Mouse (Mus musculus) CH12.LX (cell line): ENCODE measurements at regions not wholly inside any gene's neighbourhood (a gene's known extent, or its start where the extent isn't known, plus 50 kb on each side); places are given as distances from the start of the nearest gene placed in this dataset.

Source experiments
- DNase-seq: peaks from one replicate; pipeline ENCODE4 v3.0.0-alpha.2; 2013; ENCODE audit errors: extremely low read depth
- H3K27ac ChIP-seq: 2 replicates; pipeline ENCODE4 v1.5.1; 2012; ENCODE audit warnings: low read depth, mild to moderate bottlenecking, control low read depth, moderate library complexity; ENCODE audit not compliant: insufficient read depth
- H3K27me3 ChIP-seq: replicated peaks from 2 replicates; pipeline ENCODE3; 2012; ENCODE audit warnings: inconsistent platforms
- H3K36me3 ChIP-seq, 2 experiments: replicated peaks in 1 of 2; 2 replicates each; pipeline versions ENCODE3 to v1.6.1; 2012; ENCODE audit warnings: inconsistent platforms in 1 of 2, low read length in 1 of 2, mild to moderate bottlenecking in 1 of 2, mixed read lengths in 1 of 2, moderate library complexity in 1 of 2; ENCODE audit not compliant: control insufficient read depth in 1 of 2, insufficient read depth in 1 of 2
- H3K4me1 ChIP-seq, 2 experiments: 2 replicates each; pipeline ENCODE4 v1.6.1; 2012; ENCODE audit warnings: inconsistent platforms in 1 of 2, moderate library complexity in 1 of 2; ENCODE audit not compliant: insufficient read depth in 2 of 2, control insufficient read depth in 1 of 2
- H3K4me2 ChIP-seq: 2 replicates; pipeline ENCODE4 v1.6.1; 2012; ENCODE audit warnings: low read depth, mild to moderate bottlenecking, control low read depth; ENCODE audit not compliant: poor library complexity, insufficient read depth, severe bottlenecking
- H3K4me3 ChIP-seq, 3 experiments: fragments of 150-350 bp in 1 of 3; sonication (generic) in 1 of 3; replicated peaks in 1 of 3; 2 replicates each; pipeline versions ENCODE3 to v1.5.1; 2011 to 2012; ENCODE audit warnings: low read depth in 2 of 3, low read length in 2 of 3, mild to moderate bottlenecking in 2 of 3, moderate library complexity in 2 of 3, control low read depth in 1 of 3, improper control_type of control experiment in 1 of 3, inconsistent platforms in 1 of 3, mixed read lengths in 1 of 3; ENCODE audit not compliant: poor library complexity in 1 of 3
- H3K79me2 ChIP-seq: replicated peaks from 2 replicates; pipeline ENCODE4 v1.6.1; 2012; ENCODE audit warnings: mild to moderate bottlenecking, moderate library complexity; ENCODE audit not compliant: control insufficient read depth, poor library complexity, insufficient read depth, severe bottlenecking; ENCODE audit errors: extremely low read depth
- H3K9ac ChIP-seq: 2 replicates; pipeline ENCODE4 v1.6.1; 2012; ENCODE audit warnings: low read depth, mild to moderate bottlenecking, control low read depth, moderate library complexity; ENCODE audit not compliant: insufficient read depth
- H3K9me3 ChIP-seq: replicated peaks from 2 replicates; pipeline ENCODE3; 2012; ENCODE audit warnings: low read length, inconsistent platforms, mixed read lengths
- BHLHE40 ChIP-seq: IDR thresholded peaks from 2 replicates; pipeline ENCODE4 v1.6.1; 2011; ENCODE audit warnings: mild to moderate bottlenecking, low read depth, low read length, improper control_type of control experiment
- CHD1 ChIP-seq: IDR thresholded peaks from 2 replicates; pipeline ENCODE4 v1.6.1; 2012; ENCODE audit warnings: low read depth, low read length, improper control_type of control experiment, inconsistent platforms
- CHD2 ChIP-seq: IDR thresholded peaks from 2 replicates; pipeline ENCODE4 v1.6.1; 2011; ENCODE audit warnings: low read length, improper control_type of control experiment
- ELF1 ChIP-seq: IDR thresholded peaks from 2 replicates; pipeline ENCODE4 v1.6.1; 2014; ENCODE audit warnings: low read depth, mild to moderate bottlenecking, inconsistent platforms, low read length, improper control_type of control experiment
- EP300 ChIP-seq: IDR thresholded peaks from 2 replicates; pipeline ENCODE4 v1.6.1; 2011; ENCODE audit warnings: low read length, improper control_type of control experiment
- KAT2A ChIP-seq: IDR thresholded peaks from 2 replicates; pipeline ENCODE4 v1.6.1; 2012; ENCODE audit warnings: low read length, improper control_type of control experiment, inconsistent platforms; ENCODE audit not compliant: insufficient replicate concordance
- MAFK ChIP-seq: IDR thresholded peaks from 2 replicates; pipeline ENCODE4 v1.6.1; 2011; ENCODE audit warnings: low read length, improper control_type of control experiment; ENCODE audit not compliant: insufficient replicate concordance
- MAX ChIP-seq: IDR thresholded peaks from 2 replicates; pipeline ENCODE4 v1.6.1; 2011; ENCODE audit warnings: low read length, improper control_type of control experiment
- MAZ ChIP-seq: IDR thresholded peaks from 2 replicates; pipeline ENCODE4 v1.6.1; 2012; ENCODE audit warnings: low read depth, mild to moderate bottlenecking, inconsistent platforms, low read length, improper control_type of control experiment, moderate library complexity
- MEF2A ChIP-seq: IDR thresholded peaks from 2 replicates; pipeline ENCODE4 v1.6.1; 2014; ENCODE audit warnings: low read depth, mild to moderate bottlenecking, inconsistent platforms, low read length, improper control_type of control experiment, borderline replicate concordance
- NRF1 ChIP-seq: IDR thresholded peaks from 2 replicates; pipeline ENCODE4 v1.6.1; 2014; ENCODE audit warnings: low read depth, mild to moderate bottlenecking, inconsistent platforms, low read length, improper control_type of control experiment, moderate library complexity
- PAX5 ChIP-seq: IDR thresholded peaks from 2 replicates; pipeline ENCODE4 v1.6.1; 2012; ENCODE audit warnings: low read length, inconsistent platforms, mixed read lengths
- POLR2A ChIP-seq: IDR thresholded peaks from 2 replicates; pipeline ENCODE4 v1.6.1; 2011; ENCODE audit warnings: low read depth, mild to moderate bottlenecking, improper control_type of control experiment, low read length
- RAD21 ChIP-seq: IDR thresholded peaks from 2 replicates; pipeline ENCODE4 v1.6.1; 2011; ENCODE audit warnings: low read depth, mild to moderate bottlenecking, low read length, improper control_type of control experiment, moderate library complexity
- RCOR1 ChIP-seq: conservative IDR thresholded peaks from 2 replicates; pipeline ENCODE4 v1.6.1; 2012; ENCODE audit warnings: low read depth, mild to moderate bottlenecking, inconsistent platforms, low read length, improper control_type of control experiment
- SMC3 ChIP-seq: IDR thresholded peaks from 2 replicates; pipeline ENCODE4 v1.6.1; 2011; ENCODE audit warnings: low read depth, low read length, improper control_type of control experiment
- TBP ChIP-seq: conservative IDR thresholded peaks from 2 replicates; pipeline ENCODE4 v1.6.1; 2011; ENCODE audit warnings: low read depth, low read length, improper control_type of control experiment
- USF1 ChIP-seq: IDR thresholded peaks from 2 replicates; pipeline ENCODE4 v1.6.1; 2014; ENCODE audit warnings: low read depth, mild to moderate bottlenecking, inconsistent platforms, low read length, improper control_type of control experiment
- ZKSCAN1 ChIP-seq: IDR thresholded peaks from 2 replicates; pipeline ENCODE4 v1.6.1; 2012; ENCODE audit warnings: low read depth, inconsistent platforms, low read length, improper control_type of control experiment, borderline replicate concordance
- ZNF384 ChIP-seq: IDR thresholded peaks from 2 replicates; pipeline ENCODE4 v1.6.1; 2012; ENCODE audit warnings: low read depth, low read length, improper control_type of control experiment, inconsistent platforms
- dilution Hi-C: fragments of 300-500 bp; cut with MboI; formaldehyde crosslinking; loops from 2 replicates; pipeline ENCODE4 v1.14.3; 2020; ENCODE audit warnings: low sequenced_read_pairs; ENCODE audit not compliant: extremely low pct_unique_long_range_greater_than_20kb, extremely low pct_ligation_motif_present
- in situ Hi-C: fragments of 300-500 bp; cut with MboI; formaldehyde crosslinking; loops from 3 replicates; pipeline ENCODE4 v1.14.3; 2019; ENCODE audit warnings: low sequenced_read_pairs, low pct_ligation_motif_present, low pct_unique_long_range_greater_than_20kb, mixed read lengths

- H3K27me3 ChIP-seq = no peaks in the 10 kb centered on the region
- H3K4me1 ChIP-seq = no peaks in the 10 kb centered on the region
- no peaks in the 10 kb centered on the region for H3K79me2 ChIP-seq
- no peaks in the 10 kb centered on the region for H3K9me3 ChIP-seq
- in situ Hi-C loops (no loop called here), dilution Hi-C loops (no loop called here)
- H3K4me2 ChIP-seq = no peak overlapping the region
- no peak overlapping the region for H3K9ac ChIP-seq
- no peak overlapping the region for H3K4me3 ChIP-seq
- H3K27ac ChIP-seq = no peak overlapping the region
- no peak for DNase-seq
- no peaks in the 10 kb centered on the region for H3K36me3 ChIP-seq
- TF ChIP-seq NRF1 = no peak
- TF ChIP-seq SMC3 = no peak
- no peak for TF ChIP-seq RAD21
- TF ChIP-seq BHLHE40 = no peak
- no peak for TF ChIP-seq MEF2A
- TF ChIP-seq ZNF384 = no peak
- TF ChIP-seq MAZ = no peak
- TF ChIP-seq ZKSCAN1 = no peak
- TF ChIP-seq CHD2 = no peak
Measured at GRCm38 (mm10) chr4:47648701-47649100, 174.2 kb downstream of the Sec61b start.

GRCm38 (mm10) chr4:47649951-47650350, 175.5 kb downstream of the Sec61b start:
- no peak overlapping the region for H3K27ac ChIP-seq
- H3K9me3 ChIP-seq = no peaks in the 10 kb centered on the region
- H3K4me1 ChIP-seq = no peaks in the 10 kb centered on the region
- H3K36me3 ChIP-seq = no peaks in the 10 kb centered on the region
- no peak overlapping the region for H3K4me3 ChIP-seq
- H3K9ac ChIP-seq = no peak overlapping the region
- TF ChIP-seq POLR2A (no peak), EP300 (no peak), ZNF384 (peak; percentile 47), CHD1 (no peak), ELF1 (no peak), RCOR1 (no peak), BHLHE40 (no peak), TBP (no peak)
- H3K79me2 ChIP-seq = no peaks in the 10 kb centered on the region
- in situ Hi-C loops (no loop called here), dilution Hi-C loops (no loop called here)
- H3K27me3 ChIP-seq = no peaks in the 10 kb centered on the region
- DNase-seq = peak; percentile 18
- H3K4me2 ChIP-seq = no peak overlapping the region

GRCm38 (mm10) chr4:47651521-47651920, 177.1 kb downstream of the Sec61b start:
- Histone ChIP-seq H3K9ac (no peak overlapping the region), H3K4me2 (no peak overlapping the region), H3K36me3 (no peaks in the 10 kb centered on the region), H3K4me1 (no peaks in the 10 kb centered on the region), H3K9me3 (no peaks in the 10 kb centered on the region), H3K27ac (no peak overlapping the region), H3K27me3 (no peaks in the 10 kb centered on the region), H3K79me2 (no peaks in the 10 kb centered on the region), H3K4me3 (no peak overlapping the region)
- DNase-seq = no peak
- no peak for TF ChIP-seq POLR2A
- no peak for TF ChIP-seq PAX5
- TF ChIP-seq EP300 = no peak
- no peak for TF ChIP-seq CHD2
- TF ChIP-seq TBP = no peak
- TF ChIP-seq ELF1 = no peak
- TF ChIP-seq NRF1 = no peak
- TF ChIP-seq RAD21 = no peak
- TF ChIP-seq CHD1 = no peak
- TF ChIP-seq MAFK = no peak
- TF ChIP-seq USF1 = no peak
- no peak for TF ChIP-seq ZNF384
- no peak for TF ChIP-seq KAT2A
- TF ChIP-seq MAX = no peak
- TF ChIP-seq MAZ = no peak
- TF ChIP-seq, all 38 proteins: peak for 0
- dilution Hi-C loops (no loop called here), in situ Hi-C loops (no loop called here)
